Mouse (Mus musculus) adrenal gland, postnatal 4 days (tissue): Measurements from ENCODE around the gene Olfr1424. TPM values are rescaled to one million over a fixed set of nuclear protein-coding genes. Genes with fewer than 3 reads are reported as not detected.
A peak's percentile ranks its signal among the peaks of the same experiment; 100 is the strongest.
"Not testable (repeated sequence)": the region's sequence is repeated elsewhere in the genome, so short reads cannot be mapped to it uniquely, and the experiment has no call there.

Source experiments
- DNase-seq, 2 experiments: peaks; one replicate each; pipeline ENCODE4 v3.0.0; 2021 to 2022; ENCODE audit warnings: low spot score in 2 of 2, mixed read lengths in 2 of 2
- long read RNA-seq, 2 experiments: library from polyadenylated mRNA; stranded (forward); transcript quantifications; one replicate each; pipeline ENCODE4 v2.0.0; 2021
- total RNA-seq, 2 experiments: library from RNA; stranded (reverse); gene quantifications; 2 replicates each; pipeline ENCODE4 v1.2.3; 2021

Gene Olfr1424
- total RNA-seq, result not detected
- long read RNA-seq, experiment 1, result 0 reads
- long read RNA-seq, experiment 2, result 0 reads

DNA sequence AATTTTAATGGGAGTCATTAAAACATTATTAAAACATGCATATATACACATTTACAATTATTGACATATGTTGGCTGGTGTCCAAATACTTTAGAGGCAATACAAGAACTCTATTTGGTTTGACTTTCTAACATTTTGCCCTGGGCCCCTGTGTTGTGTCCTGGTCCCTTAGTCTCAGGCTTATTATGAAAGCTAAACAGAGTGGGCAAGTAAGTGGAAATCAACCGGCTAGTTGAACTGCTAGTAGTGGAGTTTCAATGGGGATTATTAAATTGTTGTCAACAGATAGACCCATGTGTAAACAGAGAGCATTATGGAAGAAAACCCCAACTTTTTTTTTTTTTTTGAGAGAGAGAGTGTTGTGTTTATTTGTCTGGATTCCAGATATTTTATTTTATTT is at the start of gene Olfr1424:
Gene Olfr1424, minus strand, starts transcription at position 101 of the 400 bp plus-strand sequence.
- not testable (repeated sequence) for DNase-seq

DNA sequence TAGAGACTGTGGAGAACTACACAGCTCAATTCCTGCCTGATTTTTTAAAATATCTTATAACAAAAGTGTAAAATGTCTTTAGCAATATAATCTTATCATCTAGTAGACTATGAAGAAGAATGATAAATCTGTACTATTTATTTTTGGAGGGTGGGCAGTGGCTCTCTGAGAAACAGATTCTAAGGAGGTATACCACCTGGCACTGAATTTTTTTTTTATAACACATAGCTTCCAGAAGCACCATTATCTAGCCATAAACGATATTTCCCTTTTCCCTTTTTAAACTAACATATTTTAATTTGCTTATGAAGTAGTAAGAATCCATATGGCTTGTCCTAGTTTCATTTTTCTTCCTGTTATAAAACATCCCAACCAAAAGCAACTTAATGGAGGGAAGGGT is 42.1 kb upstream of the Olfr1424 start:
- no peak for DNase-seq

DNA sequence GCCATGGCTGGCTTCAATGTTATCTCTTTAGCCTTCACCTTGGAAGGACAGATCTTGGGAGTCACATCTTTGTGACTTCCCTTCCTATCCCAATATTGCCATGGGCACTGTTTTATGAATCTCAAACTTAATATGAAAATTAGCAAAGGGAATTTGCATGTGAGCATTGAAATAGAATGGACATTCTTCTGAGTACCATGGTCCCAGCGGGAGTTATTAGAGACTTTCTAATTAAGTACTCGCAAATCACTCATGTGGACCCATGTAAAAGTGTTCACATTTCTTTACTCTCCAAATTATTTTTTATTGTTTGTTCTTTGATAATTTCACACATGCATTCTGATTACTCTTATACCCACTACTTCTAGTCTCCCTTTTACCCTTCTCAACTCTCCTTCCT is 40.8 kb upstream of the Olfr1424 start, which contains the start of gene Olfr1427:
Gene Olfr1427, minus strand, starts transcription at position 101 of the 400 bp plus-strand sequence.
- no peak for DNase-seq

DNA sequence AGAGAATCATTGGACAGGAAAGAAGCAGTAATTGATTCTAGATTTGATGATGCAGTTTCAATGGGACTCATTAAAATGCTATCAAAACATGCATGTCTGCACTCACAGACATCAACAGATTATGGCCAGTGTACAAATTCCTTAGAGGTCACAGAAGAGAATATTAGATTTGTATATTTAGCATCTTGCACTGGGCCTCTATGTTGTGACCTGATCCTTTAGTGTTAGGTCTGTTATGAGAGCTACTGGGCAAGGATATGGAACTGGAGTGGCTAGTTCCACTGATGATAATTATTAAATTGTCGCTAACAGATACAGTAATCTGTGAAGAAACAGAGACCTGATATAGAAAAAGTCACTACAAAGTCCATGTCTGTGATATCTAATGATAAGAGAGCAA is 29.4 kb upstream of the Olfr1424 start, which contains the start of gene Olfr1426:
Gene Olfr1426, minus strand, starts transcription at position 101 of the 400 bp plus-strand sequence.
- DNase-seq, result no peak

DNA sequence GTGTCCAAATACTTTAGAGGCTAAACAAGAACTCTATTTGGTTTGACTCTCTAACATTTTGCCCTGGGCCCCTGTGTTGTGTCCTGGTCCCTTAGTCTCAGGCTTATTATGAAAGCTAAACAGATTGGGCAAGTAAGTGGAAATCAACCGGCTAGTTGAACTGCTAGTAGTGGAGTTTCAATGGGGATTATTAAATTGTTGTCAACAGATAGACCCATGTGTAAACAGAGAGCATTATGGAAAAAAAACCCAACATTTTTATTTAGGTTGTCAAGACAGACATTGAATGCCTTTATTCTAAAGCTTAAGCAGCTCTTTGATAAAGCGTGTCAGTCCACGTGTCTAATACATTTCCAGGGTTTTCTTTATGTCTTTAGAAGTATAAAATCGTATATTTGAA is 15.1 kb upstream of the Olfr1424 start, which contains the start of gene Olfr1425:
Gene Olfr1425, minus strand, starts transcription at position 101 of the 400 bp plus-strand sequence.
- not testable (repeated sequence) for DNase-seq

DNA sequence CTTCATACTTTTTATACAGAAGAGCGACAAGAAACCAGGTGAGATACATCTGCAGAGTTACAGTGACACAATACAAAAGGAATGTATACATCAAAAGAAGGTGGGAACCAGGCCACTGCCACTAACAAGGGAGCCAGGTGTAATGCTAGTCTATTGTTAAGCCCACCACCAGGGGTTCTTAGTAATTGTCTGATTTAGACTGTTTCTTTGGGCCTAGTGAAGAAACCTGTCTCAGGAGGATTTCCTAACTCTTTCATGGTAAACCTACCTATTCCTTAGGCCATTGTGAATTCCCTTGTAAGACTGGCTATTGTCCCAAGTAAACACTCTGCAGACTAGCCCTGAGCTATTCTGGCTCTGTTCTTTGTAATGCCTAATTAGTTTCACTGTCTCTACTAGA is 7.1 kb upstream of the Olfr1424 start:
- DNase-seq, result not testable (repeated sequence)

DNA sequence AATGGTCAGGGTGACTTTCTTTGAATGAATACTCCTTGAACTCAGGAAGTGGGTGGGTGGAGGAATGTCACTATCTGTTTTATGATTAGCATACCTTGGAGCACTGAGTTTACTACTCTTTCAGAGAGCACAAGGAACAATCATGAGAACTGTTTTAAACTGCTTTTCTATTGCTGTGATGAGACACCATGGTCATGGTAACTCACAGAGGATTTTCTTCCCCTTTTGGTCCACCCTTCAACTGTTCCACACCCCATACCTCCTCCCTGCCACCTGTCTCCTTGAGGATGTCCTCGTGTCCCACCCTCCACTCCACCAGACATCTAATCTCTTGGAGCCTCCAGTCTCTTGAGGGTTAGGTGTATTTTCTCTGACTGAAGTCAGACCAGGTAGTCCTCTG is 5.3 kb upstream of the Olfr1424 start:
- DNase-seq, result not testable (repeated sequence)

DNA sequence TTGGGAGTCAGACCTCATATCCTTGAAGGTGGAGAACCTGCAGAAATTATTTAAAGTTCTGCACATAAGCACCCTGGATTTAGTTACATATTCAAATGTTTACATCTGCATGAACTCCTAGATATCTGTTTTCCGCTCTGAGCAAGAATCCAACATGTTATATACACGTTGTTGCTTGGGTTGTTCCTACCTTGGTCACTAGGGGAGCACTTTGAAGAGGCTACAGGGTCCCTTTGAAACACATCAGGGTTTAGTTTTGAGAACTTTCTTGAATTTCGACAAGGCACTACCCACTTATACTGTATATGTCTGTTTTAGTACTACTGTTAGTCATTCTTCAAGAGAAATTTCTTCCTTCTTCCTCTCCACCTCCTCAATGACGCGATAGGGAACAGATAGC is 19.3 kb downstream of the Olfr1424 start:
- DNase-seq, result no peak

DNA sequence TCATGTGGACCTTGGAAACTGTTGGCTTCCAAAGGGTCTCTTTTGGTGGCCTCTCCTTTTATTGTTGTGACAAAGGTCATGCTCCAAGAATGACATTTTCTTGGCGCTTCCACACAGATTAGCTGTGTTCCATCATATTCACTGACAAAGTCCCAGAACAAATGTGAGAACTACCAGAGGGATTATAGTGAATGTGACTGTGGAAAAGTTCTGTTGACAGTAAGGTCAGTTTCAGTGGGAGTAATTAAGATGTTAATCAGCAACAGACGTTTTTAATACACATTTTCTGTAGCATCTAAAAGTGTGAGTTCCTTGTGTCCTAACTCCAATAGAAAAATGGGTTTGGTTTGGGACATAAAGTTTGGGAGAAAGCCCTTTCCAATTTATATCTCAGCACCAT is 21.3 kb downstream of the Olfr1424 start, which contains the start of gene Olfr1423:
Gene Olfr1423, minus strand, starts transcription at position 101 of the 400 bp plus-strand sequence.
- no peak for DNase-seq

DNA sequence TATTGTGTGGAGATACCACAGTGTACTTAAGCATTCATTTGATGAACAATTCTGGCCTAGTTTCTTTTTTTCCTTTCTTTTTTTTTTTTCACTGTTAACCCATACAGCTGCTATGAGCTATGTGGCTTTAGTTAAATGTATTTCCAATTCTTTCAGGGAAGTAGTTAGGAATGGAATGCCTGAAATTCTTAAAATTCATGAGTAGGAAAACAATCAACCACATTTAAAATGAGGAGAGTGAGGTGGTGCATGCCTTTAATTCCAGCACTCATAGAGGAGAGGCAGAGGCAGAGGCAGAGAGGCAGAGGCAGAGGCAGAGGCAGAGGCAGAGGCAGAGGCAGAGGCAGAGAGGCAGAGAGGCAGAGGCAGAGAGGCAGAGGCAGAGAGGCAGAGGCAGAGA is 24.8 kb downstream of the Olfr1424 start:
- no peak for DNase-seq

DNA sequence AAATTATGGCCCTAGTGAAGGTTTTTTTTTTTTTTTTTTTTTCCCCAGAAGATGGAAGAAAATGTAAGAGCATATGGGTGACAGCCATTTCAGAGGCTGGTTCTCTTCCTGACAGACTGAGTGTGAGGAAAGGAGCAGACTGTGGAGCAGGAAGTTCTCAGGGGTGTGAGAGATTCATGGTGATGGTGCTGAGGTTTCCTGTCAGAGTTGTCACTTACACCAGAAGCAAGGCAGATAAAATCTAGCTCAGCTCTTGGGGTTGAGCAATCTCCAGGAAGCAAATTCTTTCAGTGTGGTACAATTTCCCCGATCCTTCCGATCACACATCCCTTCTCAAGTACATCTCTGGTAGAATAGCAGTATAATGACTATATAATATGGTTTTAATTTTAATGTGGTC is 35.9 kb downstream of the Olfr1424 start:
- no peak for DNase-seq

DNA sequence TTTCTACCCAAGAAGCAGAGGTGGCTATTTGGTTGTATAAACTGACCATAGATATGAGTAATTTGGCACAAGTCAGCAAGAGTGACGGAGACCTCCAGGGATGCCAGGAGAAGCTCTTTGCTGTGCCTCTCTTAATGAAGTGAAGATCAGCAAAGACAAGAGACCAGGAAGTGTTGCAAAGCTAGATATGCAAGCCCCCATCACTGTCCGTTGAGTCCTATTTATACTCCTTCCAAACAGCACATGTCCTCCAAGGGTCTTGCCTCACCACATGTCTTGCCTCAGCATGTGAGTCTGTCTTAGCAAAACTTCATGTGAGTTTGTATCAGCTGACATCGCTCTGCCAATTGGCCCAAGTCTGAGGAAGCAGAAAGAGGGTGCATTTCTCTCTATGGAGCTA is 37.1 kb downstream of the Olfr1424 start:
- no peak for DNase-seq

DNA sequence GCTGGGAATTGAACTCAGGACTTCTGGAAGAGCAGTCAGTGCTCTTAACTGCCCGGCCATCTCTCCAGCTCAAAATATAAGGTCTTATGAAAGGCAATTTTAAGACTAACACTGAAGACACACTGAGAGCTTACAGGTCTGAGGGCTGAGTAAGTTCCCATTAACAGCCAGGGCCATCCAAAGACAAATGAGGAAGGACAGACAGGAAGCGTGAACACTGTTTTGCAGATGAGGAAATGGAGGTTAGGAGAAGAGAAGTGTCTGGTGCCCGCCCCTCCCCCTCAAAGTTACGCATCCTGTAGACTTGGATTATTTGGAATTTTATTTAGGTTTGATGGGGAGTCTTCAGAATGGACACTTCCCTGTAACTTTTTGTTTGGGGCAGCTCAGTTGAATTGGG is 38.3 kb downstream of the Olfr1424 start:
- DNase-seq, result no peak

DNA sequence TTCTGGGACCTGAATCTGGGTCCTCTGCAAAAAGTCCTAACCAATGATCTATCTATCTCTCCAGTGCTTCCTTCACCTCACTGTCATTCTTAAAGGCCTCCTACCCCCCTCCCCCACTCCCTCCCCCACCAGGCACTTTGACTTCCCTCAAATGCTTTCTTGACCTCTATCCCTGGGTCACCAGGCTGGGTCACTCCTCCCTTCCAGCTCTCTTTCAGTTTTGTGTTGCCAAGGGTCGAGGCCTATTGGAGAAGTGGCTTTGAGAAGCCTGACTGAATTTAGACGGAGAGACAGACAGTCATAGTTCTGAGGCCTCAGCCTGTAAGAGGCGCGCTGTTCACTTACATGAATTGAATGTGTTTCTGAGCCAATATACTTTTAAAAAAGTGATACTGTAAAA is 46.3 kb downstream of the Olfr1424 start:
- no peak for DNase-seq

DNA sequence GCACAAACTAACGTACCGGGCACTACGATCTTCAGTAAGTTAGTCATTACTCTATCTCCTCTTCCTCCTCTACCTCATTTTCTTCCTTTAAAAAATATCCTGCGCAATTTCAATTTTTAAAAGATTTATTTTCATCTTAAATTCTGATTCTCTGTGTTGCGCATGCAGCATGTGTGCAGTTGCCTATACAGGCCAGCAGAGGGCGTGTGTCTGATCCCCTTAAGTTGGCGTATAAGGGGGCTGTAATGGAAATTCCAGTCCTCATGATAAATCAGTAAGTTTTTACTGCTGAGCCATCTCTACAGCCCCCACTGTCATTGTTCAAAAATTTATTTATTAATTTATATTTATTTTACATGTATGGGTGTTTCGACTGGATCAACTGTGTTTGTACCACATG is 46.8 kb downstream of the Olfr1424 start:
- no peak for DNase-seq

DNA sequence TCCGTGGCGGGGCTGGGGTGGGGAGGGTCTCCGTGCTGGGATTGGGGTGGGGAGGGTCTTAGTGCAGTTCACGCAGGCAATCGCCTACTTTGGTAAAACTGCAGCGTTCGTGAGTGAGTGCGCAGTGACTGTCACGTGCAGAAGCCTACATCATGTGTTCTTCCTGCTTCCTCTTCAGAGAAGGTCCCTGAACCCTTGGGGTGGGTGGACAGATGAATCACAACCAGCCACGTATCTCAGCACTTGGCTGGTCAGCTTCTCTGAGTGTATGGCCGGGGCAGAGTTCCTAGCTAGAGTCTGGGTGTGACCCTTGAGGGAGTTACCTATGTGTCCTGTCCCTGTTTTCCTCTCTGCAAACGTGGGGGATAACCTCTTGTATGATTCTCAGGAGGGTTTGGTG is 49.3 kb downstream of the Olfr1424 start:
- peak; percentile 15 to 38 for DNase-seq

DNA sequence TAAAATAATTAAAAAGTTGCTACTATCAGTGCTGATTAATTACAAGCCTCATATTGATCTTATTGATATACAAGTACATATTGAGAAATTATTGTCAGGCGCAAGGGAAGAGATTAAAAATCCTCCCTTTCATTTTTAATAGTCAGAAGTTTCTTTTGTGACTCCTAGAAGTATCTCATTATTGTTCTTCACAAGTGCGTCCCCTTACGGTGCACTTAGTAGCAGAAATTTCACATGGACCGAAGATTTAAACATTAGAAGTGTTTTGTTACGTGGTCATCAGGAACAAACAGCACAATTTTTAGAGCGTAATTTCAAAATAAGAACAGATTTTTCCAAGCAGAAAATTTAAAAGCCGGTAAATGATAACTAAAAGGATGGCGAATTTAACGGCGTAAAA is 49.9 kb downstream of the Olfr1424 start:
- no peak for DNase-seq

DNA sequence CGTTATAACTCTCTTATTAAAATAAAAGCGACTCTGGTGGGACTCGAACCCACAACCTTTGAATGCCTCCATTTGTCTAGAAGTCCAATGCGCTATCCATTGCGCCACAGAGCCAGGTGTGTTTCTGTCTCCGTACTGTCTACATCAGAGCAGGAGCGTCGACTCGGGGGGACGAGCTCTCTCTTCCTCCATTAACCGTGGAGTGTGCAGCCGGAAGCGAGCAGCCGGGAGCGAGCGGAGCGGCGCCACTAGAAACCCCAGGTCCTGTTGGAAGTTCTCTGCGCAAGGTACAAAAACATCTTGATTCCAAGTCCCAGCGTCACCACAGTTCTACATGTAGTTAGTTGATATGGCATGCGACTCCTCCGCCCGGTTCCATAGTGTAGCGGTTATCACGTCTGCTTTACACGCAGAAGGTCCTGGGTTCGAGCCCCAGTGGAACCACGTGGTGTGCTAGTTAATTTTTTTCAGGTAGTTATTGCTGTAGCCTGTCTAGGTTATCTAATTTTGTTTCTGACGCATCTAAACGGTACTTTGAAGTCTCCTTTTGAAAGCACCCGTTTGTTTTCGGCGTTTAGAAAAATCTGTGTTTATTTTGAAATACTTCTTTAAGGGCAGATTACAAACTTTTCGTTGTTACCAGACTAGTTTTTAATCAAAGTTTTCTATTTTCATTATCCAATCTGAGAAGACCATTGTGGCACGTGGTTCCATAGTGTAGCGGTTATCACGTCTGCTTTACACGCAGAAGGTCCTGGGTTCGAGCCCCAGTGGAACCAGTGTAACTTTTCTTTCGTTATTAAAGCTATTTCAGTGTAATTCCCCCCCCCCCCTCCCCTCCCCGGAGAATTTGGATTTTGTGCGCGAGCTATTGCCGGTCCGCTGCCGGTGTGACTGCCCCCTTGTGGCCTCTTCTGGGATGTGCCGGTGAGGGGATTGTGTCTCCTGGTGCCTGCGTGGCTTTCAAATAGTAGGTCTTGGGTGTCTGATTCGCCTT is 50.6 kb downstream of the Olfr1424 start:
- DNase-seq, result peak; percentile 72 to 82

DNA sequence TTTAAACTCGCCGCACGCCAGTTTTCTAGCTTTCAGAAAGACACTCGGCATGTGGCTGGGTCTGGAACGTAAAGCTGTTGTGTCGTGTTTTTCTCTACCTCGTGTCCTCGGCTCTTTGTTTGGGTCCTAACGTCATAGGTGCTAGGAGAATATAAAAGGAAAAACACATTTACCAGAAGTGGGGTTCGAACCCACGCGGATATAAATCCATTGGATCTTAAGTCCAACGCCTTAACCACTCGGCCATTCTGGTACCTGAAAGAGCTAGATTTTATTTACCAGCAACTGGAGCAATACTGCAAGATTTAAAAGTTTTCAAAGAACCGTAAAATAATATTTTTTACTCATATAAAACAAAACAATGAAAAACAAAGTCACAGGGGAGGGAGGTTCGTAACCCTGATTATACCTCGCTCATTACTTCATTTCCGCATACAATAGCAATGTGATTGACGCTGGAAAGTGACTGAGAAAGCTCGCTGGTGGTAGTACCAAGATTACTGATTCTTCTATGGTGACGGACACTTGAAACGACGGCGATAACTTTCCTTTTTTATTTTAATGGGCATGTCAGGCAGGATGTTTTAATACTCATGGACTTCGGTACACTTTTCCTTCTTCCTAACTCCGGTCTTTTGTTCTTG is 51.4 kb downstream of the Olfr1424 start:
- DNase-seq, result peak in 1 of 2 experiments; percentile 33

DNA sequence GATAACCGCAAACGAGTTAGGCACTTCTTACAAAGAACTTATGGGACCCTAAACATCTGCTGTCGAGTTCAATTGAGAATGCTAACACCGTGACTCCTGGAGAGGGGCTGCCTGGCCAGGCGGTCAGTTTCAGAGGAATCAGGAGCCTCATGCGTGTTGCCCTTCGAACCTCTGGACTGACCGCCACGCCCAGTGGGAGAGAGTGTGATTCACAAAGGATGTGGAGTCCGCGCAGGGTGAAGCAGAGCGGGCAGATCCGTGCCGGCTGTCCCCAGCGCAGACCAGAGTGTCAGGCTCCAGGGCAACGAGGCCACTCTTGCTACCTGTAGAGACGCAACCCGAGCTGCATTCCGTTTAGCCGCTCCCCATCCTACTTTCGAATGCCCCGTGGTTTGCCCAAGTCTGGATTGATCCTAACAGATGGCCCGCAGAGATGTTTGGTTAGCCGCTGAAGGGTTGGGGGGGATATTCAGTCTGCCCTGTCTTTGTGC is 52.2 kb downstream of the Olfr1424 start:
- peak; percentile 39 to 50 for DNase-seq

DNA sequence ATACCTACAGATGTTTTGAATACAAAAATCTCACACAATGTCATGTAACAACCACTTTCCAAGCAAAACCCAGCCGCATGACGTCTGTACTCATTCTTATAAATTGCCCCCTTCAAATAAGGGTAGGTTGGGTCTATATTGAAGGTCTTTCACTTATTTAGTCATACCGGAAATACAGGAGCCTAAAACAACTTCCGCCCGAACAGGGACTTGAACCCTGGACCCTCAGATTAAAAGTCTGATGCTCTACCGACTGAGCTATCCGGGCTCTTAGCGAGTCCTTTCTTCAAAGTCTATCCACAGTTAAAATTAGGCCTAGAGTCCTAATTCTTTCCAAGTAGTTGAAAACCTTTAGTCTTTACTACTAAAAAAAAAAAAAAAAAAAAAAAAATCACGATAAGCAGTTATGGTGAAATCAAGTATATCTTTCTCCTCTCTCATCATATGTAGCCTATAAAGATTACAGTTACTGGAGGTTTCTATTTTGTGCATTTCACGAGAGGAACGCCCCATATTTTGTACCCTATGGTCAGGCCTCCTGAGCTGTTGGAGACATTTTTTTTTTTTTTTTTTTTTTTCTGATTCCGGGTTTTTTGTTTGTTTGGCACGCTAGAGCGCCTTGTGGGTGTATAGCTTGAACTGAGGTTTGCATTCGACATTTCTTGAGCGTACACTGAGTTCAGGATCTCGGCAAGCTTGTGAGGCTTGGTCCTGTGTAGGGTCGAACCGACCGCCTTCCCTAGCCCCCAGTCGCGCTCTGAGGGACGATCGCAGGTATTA is 52.8 kb downstream of the Olfr1424 start:
- no peak for DNase-seq
